Mouse (Mus musculus) embryonic fibroblast, embryonic 13.5 days (primary cell): ENCODE measurements around the gene Tox2.

ENCODE experiments used
- CTCF ChIP-seq: IDR thresholded peaks from 2 replicates; pipeline ENCODE4 v1.5.1; 2011; ENCODE audit warnings: mild to moderate bottlenecking, control low read depth, low read length, moderate library complexity, borderline replicate concordance; ENCODE audit not compliant: insufficient read depth
- POLR2A ChIP-seq: IDR thresholded peaks from 2 replicates; pipeline ENCODE4 v1.6.1; 2011; ENCODE audit warnings: low read depth, mild to moderate bottlenecking, control low read depth, low read length, moderate library complexity

GRCm38 (mm10) chr2:163296999-163297630 is 94.2 kb downstream of the Tox2 start:
- TF ChIP-seq CTCF, result no peak
- TF ChIP-seq POLR2A, result no peak
